Mouse (Mus musculus) E14TG2a.4 (cell line): ENCODE measurements at regions not wholly inside any gene's neighbourhood (a gene's known extent, or its start where the extent isn't known, plus 50 kb on each side); places are given as distances from the start of the nearest gene placed in this dataset.

Experiments used
- CTCF ChIP-seq: conservative IDR thresholded peaks from 2 replicates; pipeline ENCODE4 v1.5.1; 2014; ENCODE audit warnings: low read length
- NANOG ChIP-seq: IDR thresholded peaks from 2 replicates; pipeline ENCODE4 v1.6.1; 2014; ENCODE audit warnings: borderline replicate concordance, low read length, mixed read lengths
- POU5F1 ChIP-seq: IDR thresholded peaks from 2 replicates; pipeline ENCODE4 v1.6.1; 2014; ENCODE audit warnings: low read length, borderline replicate concordance

- TF ChIP-seq CTCF (no peak), NANOG (no peak), POU5F1 (no peak)
Measured at GRCm38 (mm10) chr1:130299641-130300040, 123.2 kb downstream of the Cd55b start.
